Mouse (Mus musculus) kidney, postnatal 36 days (tissue): ENCODE measurements around the gene Hspbp1.

ENCODE experiments used
- DNase-seq, 2 experiments: peaks; one replicate each; pipeline ENCODE4 v3.0.0; 2021 to 2022; ENCODE audit warnings: mixed read lengths in 2 of 2

Gene Hspbp1

GRCm38 (mm10) chr7:4666871-4667270, 18.0 kb downstream of the Hspbp1 start:
- DNase-seq, result no peak

- DNase-seq, result no peak
These were observed 21.1 kb downstream of the Hspbp1 start for GRCm38 (mm10) chr7:4663742-4664141.

GRCm38 (mm10) chr7:4663179-4663578, 21.7 kb downstream of the Hspbp1 start:
- no peak for DNase-seq

GRCm38 (mm10) chr7:4659911-4660443, 24.9 kb downstream of the Hspbp1 start:
- DNase-seq, result peak in 1 of 2 experiments; percentile 23

GRCm38 (mm10) chr7:4658912-4659551, 25.8 kb downstream of the Hspbp1 start, which contains the start of gene Ppp6r1:
Ppp6r1 (minus strand) TSS chr7:4659019.
- peak; percentile 97 to 98 for DNase-seq

GRCm38 (mm10) chr7:4658128-4658907, 26.6 kb downstream of the Hspbp1 start:
- DNase-seq, result no peak

GRCm38 (mm10) chr7:4657521-4658127, 27.2 kb downstream of the Hspbp1 start:
- DNase-seq, result peak; percentile 39 to 44

GRCm38 (mm10) chr7:4656818-4657217, 28.1 kb downstream of the Hspbp1 start:
- DNase-seq, result no peak

GRCm38 (mm10) chr7:4655916-4656315, 29.0 kb downstream of the Hspbp1 start:
- DNase-seq, result peak in 1 of 2 experiments; percentile 29

GRCm38 (mm10) chr7:4655393-4655792, 29.5 kb downstream of the Hspbp1 start:
- DNase-seq, result no peak

- no peak for DNase-seq
These were observed 30.6 kb downstream of the Hspbp1 start for GRCm38 (mm10) chr7:4654221-4654620.

GRCm38 (mm10) chr7:4653780-4654179, 31.1 kb downstream of the Hspbp1 start:
- DNase-seq, result peak in 1 of 2 experiments; percentile 38

- DNase-seq, result no peak
These were observed 31.5 kb downstream of the Hspbp1 start for GRCm38 (mm10) chr7:4653351-4653750.

GRCm38 (mm10) chr7:4652726-4653125, 32.1 kb downstream of the Hspbp1 start:
- DNase-seq, result no peak

- peak; percentile 33 to 45 for DNase-seq
These were observed 33.3 kb downstream of the Hspbp1 start for GRCm38 (mm10) chr7:4651581-4651980.

GRCm38 (mm10) chr7:4647992-4648391, 36.9 kb downstream of the Hspbp1 start:
- DNase-seq, result no peak

- DNase-seq, result no peak
These were observed 37.6 kb downstream of the Hspbp1 start for GRCm38 (mm10) chr7:4647291-4647690.

- no peak for DNase-seq
These were observed 38.1 kb downstream of the Hspbp1 start for GRCm38 (mm10) chr7:4646806-4647205.

- DNase-seq, result no peak
These were observed 41.6 kb downstream of the Hspbp1 start for GRCm38 (mm10) chr7:4643225-4643624.

- DNase-seq, result no peak
These were observed 42.9 kb downstream of the Hspbp1 start for GRCm38 (mm10) chr7:4641956-4642355.

GRCm38 (mm10) chr7:4641155-4641554, 43.7 kb downstream of the Hspbp1 start:
- no peak for DNase-seq

- DNase-seq, result no peak
These were observed 48.7 kb downstream of the Hspbp1 start for GRCm38 (mm10) chr7:4636179-4636578.

GRCm38 (mm10) chr7:4631031-4631430, 53.8 kb downstream of the Hspbp1 start, which contains the start of gene Tmem86b:
Tmem86b (minus strand) TSS chr7:4631422.
- peak; percentile 75 to 84 for DNase-seq
